Mouse (Mus musculus) embryonic facial prominence, embryonic 15.5 days (tissue): Measurements from ENCODE around the gene Lrrc56. TPM values are rescaled to one million over a fixed set of nuclear protein-coding genes. Genes with fewer than 3 reads are reported as not detected.

Experiments
- ATAC-seq: fragments of 200-750 bp; cut with Nextera tagmentation; 2 replicates; pipeline ENCODE4 v1.8.0; 2017; ENCODE audit warnings: low read depth, moderate TSS enrichment; ENCODE audit not compliant: insufficient number of reproducible peaks, low FRiP score, low TSS enrichment
- H3K27ac ChIP-seq: fragments of 300-500 bp; sonication (generic); replicated peaks from 2 replicates; pipeline ENCODE4 v1.5.1; 2015; ENCODE audit warnings: mild to moderate bottlenecking, inconsistent platforms
- H3K27me3 ChIP-seq: fragments of 300-500 bp; sonication (generic); 2 replicates; pipeline ENCODE4 v1.6.1; 2015; ENCODE audit warnings: inconsistent platforms
- H3K36me3 ChIP-seq: fragments of 300-500 bp; sonication (generic); 2 replicates; pipeline ENCODE4 v1.6.1; 2015; ENCODE audit warnings: mild to moderate bottlenecking, inconsistent platforms
- H3K4me1 ChIP-seq: fragments of 300-500 bp; sonication (generic); 2 replicates; pipeline ENCODE4 v1.6.1; 2015; ENCODE audit warnings: inconsistent platforms
- H3K4me2 ChIP-seq: fragments of 300-500 bp; sonication (generic); replicated peaks from 2 replicates; pipeline ENCODE4 v1.6.1; 2015; ENCODE audit warnings: mild to moderate bottlenecking, inconsistent platforms
- H3K4me3 ChIP-seq: fragments of 300-500 bp; sonication (generic); replicated peaks from 2 replicates; pipeline ENCODE4 v1.5.1; 2015; ENCODE audit warnings: mild to moderate bottlenecking, inconsistent platforms
- H3K9ac ChIP-seq: fragments of 300-500 bp; sonication (generic); 2 replicates; pipeline ENCODE4 v1.6.1; 2015; ENCODE audit warnings: inconsistent platforms
- H3K9me3 ChIP-seq: fragments of 300-500 bp; sonication (generic); replicated peaks from 2 replicates; pipeline ENCODE4 v1.6.1; 2016; ENCODE audit warnings: inconsistent platforms
- WGBS: fragments of 180-500 bp; shearing (Covaris S2); methylation state at CpG from one replicate; pipeline ENCODE4 v1.1.7; 2015; 5-methylcytosine and 5-hydroxymethylcytosine counted together
- polyA plus RNA-seq: library from polyadenylated mRNA; unstranded; fragments of >200 nt; fragmentation: Nextera tagmentation; extraction: Ambion mirVana; gene quantifications from 2 replicates; pipeline ENCODE4 v1.2.1, GENCODE M21; 2015

The Lrrc56 gene
- polyA plus RNA-seq, 1 experiment from 2014 or later, result 14.7 TPM

DNA sequence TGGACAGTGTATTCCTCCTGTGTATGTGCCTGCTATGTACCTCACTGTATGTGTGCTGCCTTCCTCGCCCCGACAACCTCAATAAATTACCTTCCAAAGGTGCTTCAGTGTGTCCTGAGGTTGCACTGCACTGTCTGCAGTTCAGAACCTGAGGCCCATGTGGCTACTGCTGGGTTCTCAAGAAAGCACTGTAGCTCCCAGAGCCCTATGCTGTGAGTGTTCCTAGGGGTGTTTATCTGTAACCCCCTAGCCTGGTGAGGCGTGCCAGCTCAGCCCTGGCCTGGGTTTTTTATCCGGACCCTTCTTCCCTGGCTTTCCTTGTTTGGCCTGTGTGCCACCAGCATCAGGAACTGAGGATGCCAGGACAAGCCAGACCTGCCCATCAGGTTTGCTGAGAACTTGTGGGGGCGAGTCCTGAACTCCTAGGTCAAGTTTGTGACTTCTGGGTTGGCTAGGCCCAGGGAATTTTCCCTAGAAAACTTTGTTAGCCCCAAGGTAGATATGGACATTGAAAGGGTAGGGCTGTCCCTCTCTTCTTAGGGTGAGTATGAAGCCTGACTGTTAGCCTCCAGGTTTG, 24.7 kb downstream of the Lrrc56 start:
- Histone ChIP-seq H3K4me3 (no peak overlapping the region), H3K9ac (no peak overlapping the region), H3K36me3 (peaks cover 4% of the 10 kb centered on the region; the same call in 1 of the 2 replicates), H3K4me2 (no peak overlapping the region), H3K27me3 (no peaks in the 10 kb centered on the region), H3K4me1 (peaks cover 61% of the 10 kb centered on the region), H3K9me3 (no peaks in the 10 kb centered on the region), H3K27ac (peak overlapping the region; percentile 53; the same call in 1 of the 2 replicates)
- 68% methylated on average over 5 of the region's 5 CpGs for WGBS
- no peak for ATAC-seq

DNA sequence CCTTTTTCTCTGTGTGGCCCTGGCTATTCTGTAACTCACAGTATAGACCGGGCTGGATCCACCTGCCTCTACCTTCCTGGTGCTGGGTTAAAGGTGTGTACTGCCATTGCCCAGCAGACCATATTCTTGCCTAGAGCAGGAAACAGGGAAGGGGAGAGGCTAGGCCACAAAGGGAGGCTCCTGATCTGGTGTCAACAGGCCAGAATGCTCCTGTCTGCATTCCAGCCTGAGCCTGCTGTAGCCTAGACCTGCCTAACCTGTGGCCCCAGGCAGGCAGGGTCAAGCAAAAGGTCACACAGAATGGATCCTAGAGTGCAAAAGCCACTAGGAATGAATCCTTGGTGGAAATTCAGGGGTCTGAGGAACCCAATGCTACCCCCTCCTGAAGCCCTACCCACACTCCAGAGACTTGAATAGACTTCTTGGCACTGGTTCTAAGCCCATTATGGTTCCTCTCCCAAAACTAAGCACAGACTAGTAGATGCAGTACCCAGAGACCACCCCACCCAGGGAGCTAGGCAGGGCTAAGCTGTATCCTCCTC, 25.7 kb downstream of the Lrrc56 start:
- H3K36me3 ChIP-seq, result peaks cover 4% of the 10 kb centered on the region; the same call in 1 of the 2 replicates
- no peaks in the 10 kb centered on the region for H3K27me3 ChIP-seq
- no peak for ATAC-seq
- 89% methylated on average over 1 of the region's 1 CpGs for WGBS
- no peak overlapping the region for H3K4me2 ChIP-seq
- H3K27ac ChIP-seq, result no peak overlapping the region
- H3K4me1 ChIP-seq, result peaks cover 59% of the 10 kb centered on the region
- no peaks in the 10 kb centered on the region for H3K9me3 ChIP-seq
- H3K9ac ChIP-seq, result no peak overlapping the region
- no peak overlapping the region for H3K4me3 ChIP-seq

- Histone ChIP-seq H3K27ac (peak overlapping the region; percentile 34; the same call in 1 of the 2 replicates), H3K4me3 (peak overlapping the region; percentile 64), H3K9ac (peak overlapping the region; percentile 62), H3K9me3 (no peaks in the 10 kb centered on the region), H3K27me3 (no peaks in the 10 kb centered on the region), H3K4me1 (peaks cover 52% of the 10 kb centered on the region), H3K36me3 (peaks cover 4% of the 10 kb centered on the region; the same call in 1 of the 2 replicates), H3K4me2 (peak overlapping the region; percentile 90)
- no peak for ATAC-seq
- WGBS, result 64% methylated on average over 1 of the region's 1 CpGs
Measured at GRCm38 (mm10) chr7:141220377-141220776, 26.4 kb downstream of the Lrrc56 start.

- Histone ChIP-seq H3K4me3 (peak overlapping the region; percentile 64), H3K9ac (peak overlapping the region; percentile 62), H3K4me1 (peaks cover 46% of the 10 kb centered on the region), H3K36me3 (peaks cover 4% of the 10 kb centered on the region; the same call in 1 of the 2 replicates), H3K9me3 (no peaks in the 10 kb centered on the region), H3K27ac (peak overlapping the region; percentile 90), H3K27me3 (no peaks in the 10 kb centered on the region), H3K4me2 (peak overlapping the region; percentile 90)
- peak; percentile 98 for ATAC-seq
- 3% methylated on average over 44 of the region's 44 CpGs for WGBS
Measured at GRCm38 (mm10) chr7:141221249-141222125, 27.5 kb downstream of the Lrrc56 start.

DNA sequence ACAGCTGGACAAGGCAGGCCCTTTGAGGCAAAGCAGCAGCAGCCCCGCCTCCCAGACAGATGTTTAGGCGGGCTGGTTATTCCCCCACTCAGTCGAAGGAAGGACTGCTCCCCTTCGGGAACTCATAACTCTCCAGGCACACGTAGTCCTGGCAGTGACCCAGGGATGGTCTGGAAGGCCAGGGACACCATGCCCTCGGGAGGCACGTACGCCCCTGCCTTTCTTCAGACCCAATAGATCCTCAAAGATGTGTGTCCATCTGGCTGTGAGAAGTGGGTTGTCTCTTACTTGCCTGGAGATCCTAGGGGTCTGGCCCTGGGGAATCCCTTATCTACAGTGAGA, 28.1 kb downstream of the Lrrc56 start:
- Histone ChIP-seq H3K4me2 (peak overlapping the region; percentile 90), H3K9me3 (no peaks in the 10 kb centered on the region), H3K27ac (peak overlapping the region; percentile 90), H3K9ac (no peak overlapping the region; the same call in 1 of the 2 replicates), H3K4me3 (peak overlapping the region; percentile 64), H3K36me3 (peaks cover 4% of the 10 kb centered on the region; the same call in 1 of the 2 replicates), H3K27me3 (no peaks in the 10 kb centered on the region), H3K4me1 (peaks cover 40% of the 10 kb centered on the region)
- 8% methylated on average over 8 of the region's 8 CpGs for WGBS
- no peak for ATAC-seq

DNA sequence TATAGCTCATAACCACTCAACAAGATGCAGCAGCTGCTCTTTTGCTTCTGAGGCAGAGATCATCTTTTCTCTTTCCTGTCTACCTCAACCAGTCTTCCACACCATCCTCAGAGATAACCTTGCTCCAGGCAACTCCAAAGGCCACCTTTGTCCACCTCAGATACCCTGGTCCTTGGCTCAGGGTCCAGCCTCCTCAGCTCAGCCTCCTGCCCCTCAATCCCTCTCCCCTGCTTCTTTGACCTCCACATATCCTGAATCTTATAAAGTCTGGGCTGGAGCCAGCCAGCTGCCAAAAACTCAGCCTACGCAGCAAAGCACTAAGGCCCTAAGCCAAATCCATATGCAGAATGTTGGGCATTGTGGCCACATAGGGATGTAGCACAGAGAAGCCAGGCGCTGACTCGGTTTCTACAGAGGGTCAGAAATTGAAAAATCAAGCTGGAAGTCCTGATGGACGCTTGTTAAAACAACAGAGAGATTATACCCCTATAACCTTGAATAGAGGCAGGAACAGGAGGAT, 28.8 kb downstream of the Lrrc56 start:
- peak overlapping the region; percentile 90 for H3K27ac ChIP-seq
- H3K9me3 ChIP-seq, result no peaks in the 10 kb centered on the region
- no peak overlapping the region for H3K9ac ChIP-seq
- H3K36me3 ChIP-seq, result peaks cover 3% of the 10 kb centered on the region; the same call in 1 of the 2 replicates
- H3K27me3 ChIP-seq, result no peaks in the 10 kb centered on the region
- 85% methylated on average over 4 of the region's 4 CpGs for WGBS
- no peak overlapping the region for H3K4me3 ChIP-seq
- peaks cover 34% of the 10 kb centered on the region for H3K4me1 ChIP-seq
- no peak for ATAC-seq
- H3K4me2 ChIP-seq, result no peak overlapping the region

DNA sequence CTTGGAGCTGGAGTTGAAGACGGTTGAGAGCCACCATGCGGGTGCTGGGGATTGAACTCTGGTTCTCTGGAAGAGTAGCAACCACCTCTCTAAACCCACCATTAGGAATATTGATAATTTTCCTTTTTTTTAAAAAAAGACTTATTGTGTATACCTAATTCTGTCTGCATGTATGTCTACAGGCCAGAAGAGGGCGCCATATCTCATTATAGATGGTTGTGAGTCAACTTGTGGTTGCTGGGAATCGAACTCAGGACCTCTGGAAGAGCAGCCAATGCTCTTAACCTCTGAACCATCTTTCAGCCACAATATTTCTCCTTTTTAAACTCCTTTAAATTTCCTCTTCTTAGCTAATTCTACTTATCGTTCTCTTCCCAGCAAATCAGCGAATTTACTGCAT, 32.6 kb downstream of the Lrrc56 start:
- Histone ChIP-seq H3K9me3 (no peaks in the 10 kb centered on the region), H3K4me1 (peaks cover 34% of the 10 kb centered on the region), H3K9ac (no peak overlapping the region), H3K27me3 (no peaks in the 10 kb centered on the region), H3K4me3 (no peak overlapping the region), H3K4me2 (no peak overlapping the region), H3K27ac (no peak overlapping the region), H3K36me3 (peaks cover 7% of the 10 kb centered on the region)
- no peak for ATAC-seq
- WGBS, result 82% methylated on average over 6 of the region's 6 CpGs

GRCm38 (mm10) chr7:141227796-141228195, 33.8 kb downstream of the Lrrc56 start:
- Histone ChIP-seq H3K9ac (no peak overlapping the region), H3K36me3 (peaks cover 15% of the 10 kb centered on the region), H3K4me3 (peak overlapping the region; percentile 100; the same call in 1 of the 2 replicates), H3K27ac (no peak overlapping the region; the same call in 1 of the 2 replicates), H3K27me3 (no peaks in the 10 kb centered on the region), H3K9me3 (no peaks in the 10 kb centered on the region), H3K4me1 (peaks cover 24% of the 10 kb centered on the region), H3K4me2 (peak overlapping the region; percentile 74; the same call in 1 of the 2 replicates)
- no peak for ATAC-seq
- 81% methylated on average over 4 of the region's 4 CpGs for WGBS

DNA sequence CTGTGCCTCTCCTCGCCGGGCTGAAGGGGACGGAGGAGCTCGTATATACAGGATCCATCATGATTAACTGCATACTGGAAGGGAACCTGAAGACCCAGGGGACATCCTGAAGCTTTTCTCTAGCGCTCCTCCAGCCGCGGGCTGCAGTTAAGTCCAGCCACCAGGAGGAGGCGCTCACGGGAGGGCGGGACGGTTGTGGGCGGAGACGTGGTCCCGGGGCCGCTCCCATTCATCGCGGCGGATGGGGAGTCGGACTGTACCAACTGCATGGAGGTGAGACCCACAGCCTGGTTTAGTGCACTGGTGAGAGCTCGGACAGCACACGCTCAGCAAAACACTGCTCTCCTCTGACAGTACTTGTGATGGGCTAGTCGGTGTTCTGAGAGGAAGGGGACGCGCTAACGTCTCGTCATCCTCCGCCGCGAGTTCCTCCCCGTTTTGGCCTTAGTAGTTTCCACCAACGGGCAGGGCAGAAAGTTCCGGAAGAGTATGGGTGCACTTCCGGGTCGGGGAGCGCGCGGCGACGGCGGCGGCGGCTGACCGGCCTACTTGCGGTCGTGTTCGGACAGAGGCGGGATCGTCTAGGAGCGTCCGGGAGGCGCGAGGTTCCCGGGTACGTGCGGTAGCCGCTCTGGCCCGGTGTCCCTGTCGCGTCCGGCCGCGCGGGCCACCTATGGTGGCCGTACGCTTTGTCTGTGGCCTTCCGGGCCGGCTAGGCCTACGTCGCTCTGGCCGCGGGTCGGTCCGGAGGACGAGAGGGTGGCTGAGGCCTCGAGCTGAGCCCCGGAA, 34.5 kb downstream of the Lrrc56 start, which contains the start of gene Phrf1:
Gene Phrf1 (plus strand): TSS at position 506 of the 789 bp plus-strand sequence.
- H3K4me2 ChIP-seq, result peak within 1 kb of the TSS; percentile 74
- peak within 1 kb of the TSS; percentile 93 for H3K9ac ChIP-seq
- peak within 1 kb of the TSS; percentile 96 for H3K27ac ChIP-seq
- H3K4me3 ChIP-seq, result peak within 1 kb of the TSS; percentile 100
- peaks cover 21% of the 10 kb centered on the region for H3K36me3 ChIP-seq
- whole genome bisulfite sequencing, result under 1% methylated on average over 76 of the region's 76 CpGs
- peak; percentile 92 for ATAC-seq
- peaks cover 22% of the 10 kb centered on the region for H3K4me1 ChIP-seq
- H3K27me3 ChIP-seq, result no peaks in the 10 kb centered on the region
- H3K9me3 ChIP-seq, result no peaks in the 10 kb centered on the region

DNA sequence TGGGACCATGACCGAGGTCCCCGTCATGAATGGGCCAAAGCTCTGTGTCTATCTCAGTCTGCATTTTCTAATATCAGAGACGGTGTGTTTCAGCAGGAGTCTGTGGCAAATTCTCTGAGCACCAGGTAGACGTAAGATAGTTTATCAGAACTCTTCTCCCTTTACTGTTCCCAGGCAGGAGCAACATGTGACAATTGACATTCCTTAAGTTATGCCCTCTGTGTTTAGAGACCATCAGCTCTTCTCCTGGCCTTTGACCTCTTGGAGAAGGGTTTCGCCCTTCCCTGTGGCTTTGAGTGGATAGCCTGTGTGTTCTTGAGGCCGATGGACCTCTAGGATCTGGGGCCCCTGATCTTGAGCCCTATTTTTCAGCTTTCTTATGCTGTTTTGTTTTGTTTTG, 35.7 kb downstream of the Lrrc56 start:
- no peak for ATAC-seq
- peak overlapping the region; percentile 93 for H3K9ac ChIP-seq

More for the DNA sequence above, 35.7 kb downstream of the Lrrc56 start:
- Histone ChIP-seq H3K4me2 (peak overlapping the region; percentile 74), H3K27me3 (no peaks in the 10 kb centered on the region), H3K36me3 (peaks cover 34% of the 10 kb centered on the region), H3K4me1 (peaks cover 22% of the 10 kb centered on the region), H3K27ac (no peak overlapping the region), H3K9me3 (no peaks in the 10 kb centered on the region), H3K4me3 (peak overlapping the region; percentile 100)
- 54% methylated on average over 6 of the region's 6 CpGs for whole genome bisulfite sequencing
